Mouse (Mus musculus) neural tube, embryonic 14.5 days (tissue): ENCODE measurements around the gene Myrf. TPM values are rescaled to one million over a fixed set of nuclear protein-coding genes. Genes with fewer than 3 reads are reported as not detected.

Source experiments
- ATAC-seq: fragments of 200-750 bp; cut with Nextera tagmentation; 2 replicates; pipeline ENCODE4 v1.8.0; 2017; ENCODE audit warnings: low read depth, mild to moderate bottlenecking, moderate TSS enrichment, moderate library complexity
- H3K27ac ChIP-seq: fragments of 300-500 bp; sonication (generic); 2 replicates; pipeline ENCODE4 v1.5.1; 2014; ENCODE audit warnings: low read depth, mild to moderate bottlenecking, control low read depth, low read length, moderate library complexity, mixed read lengths
- H3K27me3 ChIP-seq: fragments of 300-500 bp; sonication (generic); 2 replicates; pipeline ENCODE4 v1.6.1; 2014; ENCODE audit warnings: low read length; ENCODE audit not compliant: control insufficient read depth, insufficient read depth
- H3K36me3 ChIP-seq: fragments of 300-500 bp; sonication (generic); 2 replicates; pipeline ENCODE4 v1.6.1; 2014; ENCODE audit warnings: low read length, mixed read lengths; ENCODE audit not compliant: control insufficient read depth, insufficient read depth
- H3K4me1 ChIP-seq: fragments of 300-500 bp; sonication (generic); 2 replicates; pipeline ENCODE4 v1.6.1; 2014; ENCODE audit warnings: low read length; ENCODE audit not compliant: control insufficient read depth, insufficient read depth
- H3K4me2 ChIP-seq: fragments of 300-500 bp; sonication (generic); 2 replicates; pipeline ENCODE4 v1.6.1; 2014; ENCODE audit warnings: mild to moderate bottlenecking, low read depth, low read length, control low read depth
- H3K4me3 ChIP-seq: fragments of 300-500 bp; sonication (generic); 2 replicates; pipeline ENCODE4 v1.5.1; 2014; ENCODE audit warnings: low read depth, low read length, control low read depth, mixed read lengths
- H3K9ac ChIP-seq: fragments of 300-500 bp; sonication (generic); replicated peaks from 2 replicates; pipeline ENCODE4 v1.6.1; 2014; ENCODE audit warnings: low read depth, mild to moderate bottlenecking, control low read depth, low read length, mixed read lengths
- H3K9me3 ChIP-seq: fragments of 300-500 bp; sonication (generic); 2 replicates; pipeline ENCODE4 v1.6.1; 2016; ENCODE audit warnings: low read length; ENCODE audit not compliant: control insufficient read depth
- WGBS: fragments of 180-500 bp; shearing (Covaris S2); extraction: QIAGEN DNeasy Blood & Tissue Kit; methylation state at CpG from one replicate; pipeline ENCODE4 v1.1.7; 2014; 5-methylcytosine and 5-hydroxymethylcytosine counted together
- polyA plus RNA-seq: library from polyadenylated mRNA; unstranded; fragments of >200 nt; fragmentation: Nextera tagmentation; extraction: Ambion mirVana; gene quantifications from 2 replicates; pipeline ENCODE4 v1.2.1, GENCODE M21; 2014

Myrf gene
- polyA plus RNA-seq = 0.76 and 0.95 TPM in 2 replicates

DNA sequence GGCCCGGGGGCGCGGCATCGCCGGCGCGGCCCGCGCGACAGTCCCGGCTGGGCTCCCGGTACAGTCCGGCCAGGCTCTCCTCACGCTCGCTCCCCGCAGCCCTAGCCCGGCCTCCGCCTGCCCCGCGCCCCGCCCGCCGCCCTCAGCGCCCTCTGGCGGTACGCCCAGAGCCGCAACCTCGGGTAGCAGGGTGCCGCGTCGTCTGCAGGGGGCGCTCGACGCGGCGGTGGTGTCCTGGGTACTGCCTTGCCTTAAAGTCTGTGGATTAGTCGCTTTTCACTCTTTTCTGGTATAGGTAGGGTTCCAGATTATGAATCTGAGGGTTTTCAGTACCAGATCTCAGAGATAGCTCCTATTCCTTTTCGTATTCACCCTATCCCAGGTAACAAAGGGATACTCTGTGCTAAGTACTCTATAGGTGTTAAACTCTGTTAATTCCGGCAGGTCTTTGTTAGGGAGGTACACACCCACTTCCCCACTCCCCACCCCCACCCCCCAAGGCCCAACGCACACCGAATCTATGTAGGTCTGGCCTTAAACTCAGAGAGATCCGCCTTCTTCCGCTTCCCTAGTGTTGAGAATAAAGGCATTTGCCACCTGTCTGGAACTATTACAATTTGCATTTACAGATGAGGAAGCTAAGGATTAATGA lies at the start of gene Myrf:
TSS of gene Myrf (minus strand) at position 95 of the 652 bp plus-strand sequence.
- Histone ChIP-seq H3K9me3 (no peaks in the 10 kb centered on the region), H3K36me3 (no peaks in the 10 kb centered on the region), H3K27me3 (peaks cover 5% of the 10 kb centered on the region), H3K4me2 (peak within 1 kb of the TSS; percentile 60), H3K4me3 (peak within 1 kb of the TSS; percentile 31), H3K4me1 (peaks cover 4% of the 10 kb centered on the region; the same call in 1 of the 2 replicates), H3K9ac (peak within 1 kb of the TSS; percentile 37; the same call in 1 of the 2 replicates), H3K27ac (no peak within 1 kb of the TSS)
- peak; percentile 77; the same call in 1 of the 2 replicates for ATAC-seq
- 7% methylated on average over 43 of the region's 43 CpGs for WGBS

GRCm38 (mm10) chr19:10289609-10290150 lies 49.1 kb upstream of the Myrf start:
- H3K9me3 ChIP-seq = no peaks in the 10 kb centered on the region
- no peak overlapping the region for H3K27ac ChIP-seq
- no peak overlapping the region for H3K4me2 ChIP-seq
- no peak overlapping the region for H3K4me3 ChIP-seq
- H3K9ac ChIP-seq = no peak overlapping the region
- no peaks in the 10 kb centered on the region for H3K27me3 ChIP-seq
- no peak for ATAC-seq
- WGBS = 81% methylated on average over 4 of the region's 4 CpGs
- peaks cover 7% of the 10 kb centered on the region for H3K4me1 ChIP-seq
- H3K36me3 ChIP-seq = no peaks in the 10 kb centered on the region

GRCm38 (mm10) chr19:10288125-10289040 lies 47.8 kb upstream of the Myrf start:
- H3K27ac ChIP-seq = no peak overlapping the region
- no peak overlapping the region for H3K4me2 ChIP-seq
- no peak overlapping the region for H3K9ac ChIP-seq
- H3K27me3 ChIP-seq = no peaks in the 10 kb centered on the region
- H3K9me3 ChIP-seq = no peaks in the 10 kb centered on the region
- no peak for ATAC-seq
- WGBS = 85% methylated on average over 8 of the region's 8 CpGs
- H3K4me3 ChIP-seq = no peak overlapping the region
- no peaks in the 10 kb centered on the region for H3K4me1 ChIP-seq
- no peaks in the 10 kb centered on the region for H3K36me3 ChIP-seq

DNA sequence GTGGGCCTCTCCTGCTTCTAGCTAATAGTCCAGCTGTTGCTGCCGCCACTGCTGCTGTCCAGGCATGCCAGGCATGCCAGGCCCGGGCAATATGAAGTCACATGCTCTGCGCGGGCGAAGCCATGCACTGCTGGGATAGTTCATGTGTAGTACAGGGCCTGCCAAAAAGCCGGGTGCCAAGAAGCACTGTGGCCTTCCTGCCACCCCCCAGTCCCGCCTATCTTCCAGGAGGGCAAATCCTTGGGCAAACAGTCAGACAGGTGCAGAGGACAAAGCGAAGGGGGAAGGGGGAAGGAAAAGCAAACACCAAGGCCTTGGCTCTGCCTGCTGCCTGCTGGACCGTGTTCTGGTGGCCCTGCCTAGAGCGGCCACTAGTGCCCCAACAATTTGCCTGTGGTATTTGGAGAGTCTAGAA lies 45.9 kb upstream of the Myrf start:
- no peaks in the 10 kb centered on the region for H3K27me3 ChIP-seq
- ATAC-seq = no peak

DNA sequence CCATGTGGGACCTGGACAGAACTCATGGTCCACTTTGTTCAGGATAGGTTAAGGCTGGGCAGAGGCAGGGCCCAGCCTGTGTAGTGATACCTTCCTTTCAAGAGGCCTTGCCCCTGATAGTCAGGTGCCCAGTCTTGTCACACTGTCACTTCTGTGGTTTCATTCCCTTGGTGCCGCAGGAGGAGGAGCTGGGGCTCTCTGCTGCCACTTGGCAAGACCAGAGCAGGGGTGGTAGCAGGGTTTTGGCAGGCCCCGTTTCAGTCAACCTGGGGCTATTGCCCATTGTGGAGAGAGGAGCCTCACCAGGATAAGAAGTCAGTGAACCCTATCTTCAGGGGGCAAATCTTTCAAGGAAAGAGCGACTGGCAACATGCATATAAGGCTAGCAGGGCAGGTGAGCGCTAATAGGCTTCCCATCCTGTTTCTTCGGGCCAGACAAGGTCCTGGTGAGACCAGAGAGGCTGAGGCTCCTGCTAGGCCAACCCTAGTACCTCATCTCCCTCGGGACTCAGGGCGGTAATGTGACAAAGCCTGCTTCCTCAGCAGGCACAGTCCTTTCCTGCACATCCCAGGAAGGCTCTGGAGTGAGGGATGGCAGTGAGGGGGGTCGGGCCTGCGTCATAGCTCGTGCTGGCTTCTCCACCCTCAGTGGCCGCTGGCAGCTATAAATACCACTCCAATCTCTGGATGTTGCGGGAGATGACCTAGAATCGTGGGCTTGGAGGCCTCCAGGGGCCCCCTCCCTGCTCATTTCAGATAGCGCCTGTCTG lies 40.4 kb upstream of the Myrf start:
- H3K4me3 ChIP-seq = no peak overlapping the region
- no peak overlapping the region for H3K27ac ChIP-seq
- 71% methylated on average over 14 of the region's 14 CpGs for WGBS
- H3K9ac ChIP-seq = no peak overlapping the region
- H3K36me3 ChIP-seq = no peaks in the 10 kb centered on the region
- H3K27me3 ChIP-seq = peaks cover 8% of the 10 kb centered on the region
- H3K4me2 ChIP-seq = no peak overlapping the region
- no peaks in the 10 kb centered on the region for H3K9me3 ChIP-seq
- no peak for ATAC-seq
- peaks cover 16% of the 10 kb centered on the region for H3K4me1 ChIP-seq

More for the DNA sequence above, 45.9 kb upstream of the Myrf start:
- 76% methylated on average over 10 of the region's 10 CpGs for WGBS
- H3K27ac ChIP-seq = no peak overlapping the region
- no peak overlapping the region for H3K9ac ChIP-seq
- no peak overlapping the region for H3K4me2 ChIP-seq
- no peak overlapping the region for H3K4me3 ChIP-seq
- H3K9me3 ChIP-seq = no peaks in the 10 kb centered on the region
- H3K36me3 ChIP-seq = no peaks in the 10 kb centered on the region
- no peaks in the 10 kb centered on the region for H3K4me1 ChIP-seq

- Histone ChIP-seq H3K27me3 (peaks cover 9% of the 10 kb centered on the region), H3K27ac (no peak overlapping the region), H3K9ac (no peak overlapping the region), H3K36me3 (no peaks in the 10 kb centered on the region), H3K9me3 (no peaks in the 10 kb centered on the region), H3K4me2 (no peak overlapping the region), H3K4me3 (no peak overlapping the region), H3K4me1 (peaks cover 16% of the 10 kb centered on the region)
- WGBS = 84% methylated on average over 9 of the region's 9 CpGs
- ATAC-seq = no peak
Observed at GRCm38 (mm10) chr19:10279668-10280067, 39.1 kb upstream of the Myrf start.

DNA sequence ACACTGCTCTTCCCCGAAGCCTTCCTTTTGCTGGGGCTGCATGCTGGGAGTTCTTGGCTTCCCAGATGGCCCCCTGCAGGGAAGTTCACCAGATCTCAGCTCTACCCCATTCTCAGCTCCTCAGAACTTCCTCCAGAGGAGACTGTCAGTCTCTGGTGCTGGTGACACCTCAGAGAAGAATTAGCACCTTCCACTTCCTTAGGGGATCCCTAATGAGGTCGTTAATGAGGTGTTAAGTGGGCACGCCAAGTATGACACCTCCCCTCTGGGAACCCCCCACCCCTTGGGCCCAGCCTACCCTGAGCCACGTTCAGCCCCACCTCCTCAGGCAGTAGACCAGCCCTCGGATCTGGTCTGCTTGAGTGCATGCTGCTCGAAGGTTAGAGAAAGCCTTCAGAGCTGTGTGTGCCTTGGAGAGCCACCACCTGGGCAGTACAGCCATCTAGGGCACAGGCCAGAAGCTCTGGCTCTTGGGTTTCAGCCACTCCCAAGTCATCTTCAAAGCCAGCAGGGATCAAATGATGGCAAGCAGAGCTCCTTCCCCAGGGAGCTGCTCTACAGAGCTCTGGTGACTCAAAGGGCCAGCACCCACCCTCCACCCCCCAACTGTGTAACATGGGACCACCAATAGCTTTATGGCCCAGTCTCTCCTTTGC lies 38.2 kb upstream of the Myrf start:
- 22% methylated on average over 6 of the region's 6 CpGs for WGBS
- Histone ChIP-seq H3K9me3 (no peaks in the 10 kb centered on the region), H3K27me3 (peaks cover 9% of the 10 kb centered on the region), H3K4me3 (no peak overlapping the region), H3K4me2 (no peak overlapping the region), H3K27ac (no peak overlapping the region), H3K9ac (no peak overlapping the region), H3K36me3 (no peaks in the 10 kb centered on the region), H3K4me1 (peaks cover 18% of the 10 kb centered on the region)
- ATAC-seq = no peak

DNA sequence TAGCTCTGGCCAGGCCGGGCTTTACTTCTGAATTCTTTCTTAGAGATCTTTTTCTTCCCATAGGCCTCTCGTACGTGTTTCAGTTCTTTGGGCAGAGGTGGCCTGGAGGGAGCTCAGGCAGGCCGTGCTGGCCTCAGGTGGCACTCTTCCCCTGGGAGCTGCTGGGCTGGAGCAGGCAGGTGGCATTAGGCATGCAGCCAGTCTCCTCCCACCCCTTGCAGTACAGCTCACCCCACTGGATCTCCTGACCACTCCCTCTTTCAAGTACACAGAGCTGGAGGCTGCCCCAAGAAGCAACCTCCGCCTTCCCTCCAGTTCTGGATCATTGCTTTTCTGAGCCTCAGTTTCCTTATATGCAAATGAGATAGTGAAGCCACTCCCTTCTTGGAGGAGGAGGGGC lies 37.2 kb upstream of the Myrf start:
- peaks cover 23% of the 10 kb centered on the region for H3K4me1 ChIP-seq
- WGBS = 15% methylated on average over 5 of the region's 5 CpGs
- no peaks in the 10 kb centered on the region for H3K36me3 ChIP-seq
- no peak for ATAC-seq
- no peak overlapping the region for H3K4me3 ChIP-seq
- H3K27ac ChIP-seq = no peak overlapping the region
- H3K9me3 ChIP-seq = no peaks in the 10 kb centered on the region
- H3K27me3 ChIP-seq = peaks cover 9% of the 10 kb centered on the region
- H3K4me2 ChIP-seq = no peak overlapping the region
- no peak overlapping the region for H3K9ac ChIP-seq
